Mouse (Mus musculus) cerebellum, adult 2 months (tissue): ENCODE measurements around the gene Cdh23.

Source experiments
- CTCF ChIP-seq: fragments of 200-500 bp; IDR thresholded peaks from 2 replicates; pipeline ENCODE4 v1.5.1; 2011; ENCODE audit warnings: low read depth, mild to moderate bottlenecking, control low read depth, low read length, moderate library complexity, borderline replicate concordance; ENCODE audit not compliant: insufficient read depth
- POLR2A ChIP-seq: fragments of 200-500 bp; IDR thresholded peaks from 2 replicates; pipeline ENCODE4 v1.6.1; 2011; ENCODE audit warnings: low read length, control low read depth, borderline replicate concordance; ENCODE audit not compliant: insufficient read depth

DNA sequence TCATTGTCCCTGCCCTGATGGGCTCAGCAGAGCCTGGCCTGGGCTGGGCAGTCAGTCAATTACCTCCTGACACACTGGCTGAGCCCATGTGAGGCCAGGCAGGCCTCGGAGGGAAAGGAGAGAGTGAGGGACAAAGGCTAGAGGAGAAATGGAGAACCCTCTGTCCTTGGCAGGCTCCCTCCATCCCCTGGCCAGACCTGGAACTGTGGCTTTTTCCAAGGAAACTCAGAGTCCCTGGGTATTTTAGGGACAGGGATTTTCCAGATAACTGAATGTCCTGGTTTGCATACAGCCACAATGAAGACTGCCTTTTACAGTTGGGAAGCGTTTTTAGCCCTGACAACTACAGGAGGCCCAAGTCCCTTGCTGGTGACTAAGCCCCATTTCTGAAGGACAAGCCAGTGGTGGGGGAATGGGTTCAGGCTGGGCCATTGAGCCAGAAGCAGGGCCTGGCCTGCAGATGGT is 36.1 kb upstream of the Cdh23 start:
- TF ChIP-seq POLR2A (no peak), CTCF (no peak)
